Mouse (Mus musculus): Measurements from ENCODE around the gene Atp11c. TPM values are rescaled to one million over a fixed set of nuclear protein-coding genes. Genes with fewer than 3 reads are reported as not detected.

Atp11c gene
- polyA plus RNA-seq, 1 experiment = 4.1 TPM

DNA sequence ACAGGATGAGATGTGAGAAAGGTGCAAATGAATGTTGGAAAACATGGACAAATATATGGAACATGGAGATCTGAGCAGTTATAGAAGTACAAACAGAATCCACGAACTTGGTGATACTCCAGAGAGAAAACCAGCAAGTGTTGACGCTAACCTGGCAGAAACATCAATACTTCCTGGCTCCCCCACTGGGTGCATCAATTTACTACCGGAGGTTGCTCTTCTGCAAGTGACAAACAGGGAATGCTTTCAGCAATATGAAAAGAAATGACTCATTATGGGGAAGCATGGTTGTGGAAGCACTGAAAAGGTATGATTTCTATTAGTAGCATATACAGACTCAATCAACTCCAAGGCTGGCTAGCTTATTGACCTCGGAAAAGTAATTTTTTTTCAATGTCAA lies 198.2 kb downstream of the Atp11c start:
- 84% methylated on average over 4 of the region's 4 CpGs for WGBS
- DNase-seq = no peak

DNA sequence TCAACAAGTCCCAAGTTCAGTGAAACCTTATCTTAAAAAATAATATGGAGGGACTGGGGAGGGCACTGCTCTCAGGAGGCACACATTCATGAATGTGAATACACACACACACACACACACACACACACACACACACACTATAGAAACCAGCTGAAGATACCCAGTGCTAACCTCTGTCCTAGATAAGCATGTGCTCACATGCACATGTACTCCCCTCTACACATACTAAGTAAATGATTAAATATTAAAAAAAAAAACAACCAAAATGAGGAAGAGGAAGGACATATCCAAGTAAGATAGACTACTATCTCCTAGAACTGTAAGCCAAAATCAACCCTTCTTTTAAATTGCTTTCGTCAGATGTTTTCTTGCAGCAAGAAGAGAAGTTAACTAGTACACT lies 205.6 kb downstream of the Atp11c start:
- no peaks in the 10 kb centered on the region for H3K4me1 ChIP-seq (ENCODE audit: control insufficient read depth, insufficient read depth, low read length)
- whole genome bisulfite sequencing = 87% methylated on average over 1 of the region's 1 CpGs
- TF ChIP-seq POLR2A (IDR thresholded peaks at IDR 0.05; ENCODE audit: low read depth, low read length) = no peak
- no peak for TF ChIP-seq CTCF (conservative IDR thresholded peaks at IDR 0.05; ENCODE audit: insufficient read depth, insufficient read length, low read depth, low read length)
- no peak overlapping the region for H3K4me3 ChIP-seq (ENCODE audit: insufficient read depth, low read depth, low read length)
- no peak for DNase-seq
- H3K27ac ChIP-seq (ENCODE audit: insufficient read depth, low read depth, low read length) = no peak overlapping the region
- no peaks in the 10 kb centered on the region for H3K36me3 ChIP-seq (ENCODE audit: control insufficient read depth, insufficient read depth, low read length)
- H3K27me3 ChIP-seq (replicated peaks; ENCODE audit: control insufficient read depth, insufficient read depth, low read length) = no peaks in the 10 kb centered on the region

More for the DNA sequence above, 198.2 kb downstream of the Atp11c start:
- Histone ChIP-seq H3K27ac (ENCODE audit: insufficient read depth, low read depth, low read length) (no peak overlapping the region), H3K4me1 (ENCODE audit: control insufficient read depth, insufficient read depth, low read length) (no peaks in the 10 kb centered on the region), H3K4me3 (ENCODE audit: insufficient read depth, low read depth, low read length) (no peak overlapping the region), H3K36me3 (ENCODE audit: control insufficient read depth, insufficient read depth, low read length) (no peaks in the 10 kb centered on the region), H3K27me3 (replicated peaks; ENCODE audit: control insufficient read depth, insufficient read depth, low read length) (no peaks in the 10 kb centered on the region)
- TF ChIP-seq POLR2A (IDR thresholded peaks at IDR 0.05; ENCODE audit: low read depth, low read length) = no peak
- TF ChIP-seq CTCF (conservative IDR thresholded peaks at IDR 0.05; ENCODE audit: insufficient read depth, insufficient read length, low read depth, low read length) = no peak

GRCm38 (mm10) chrX:60381711-60382110 lies 210.8 kb downstream of the Atp11c start:
- 62% methylated on average over 2 of the region's 2 CpGs for WGBS
- no peaks in the 10 kb centered on the region for H3K27me3 ChIP-seq (replicated peaks; ENCODE audit: control insufficient read depth, insufficient read depth, low read length)
- no peaks in the 10 kb centered on the region for H3K4me1 ChIP-seq (ENCODE audit: control insufficient read depth, insufficient read depth, low read length)
- TF ChIP-seq CTCF (conservative IDR thresholded peaks at IDR 0.05; ENCODE audit: insufficient read depth, insufficient read length, low read depth, low read length) (no peak), POLR2A (IDR thresholded peaks at IDR 0.05; ENCODE audit: low read depth, low read length) (no peak)
- no peak overlapping the region for H3K27ac ChIP-seq (ENCODE audit: insufficient read depth, low read depth, low read length)
- DNase-seq = no peak
- no peaks in the 10 kb centered on the region for H3K36me3 ChIP-seq (ENCODE audit: control insufficient read depth, insufficient read depth, low read length)
- H3K4me3 ChIP-seq (ENCODE audit: insufficient read depth, low read depth, low read length) = no peak overlapping the region

- TF ChIP-seq POLR2A (IDR thresholded peaks at IDR 0.05; ENCODE audit: low read depth, low read length) (no peak), CTCF (conservative IDR thresholded peaks at IDR 0.05; ENCODE audit: insufficient read depth, insufficient read length, low read depth, low read length) (no peak)
- peak; percentile 15 for DNase-seq
- Histone ChIP-seq H3K4me3 (ENCODE audit: insufficient read depth, low read depth, low read length) (no peak overlapping the region), H3K27ac (ENCODE audit: insufficient read depth, low read depth, low read length) (no peak overlapping the region), H3K4me1 (ENCODE audit: control insufficient read depth, insufficient read depth, low read length) (no peaks in the 10 kb centered on the region), H3K36me3 (ENCODE audit: control insufficient read depth, insufficient read depth, low read length) (no peaks in the 10 kb centered on the region), H3K27me3 (replicated peaks; ENCODE audit: control insufficient read depth, insufficient read depth, low read length) (no peaks in the 10 kb centered on the region)
These were observed 212.1 kb downstream of the Atp11c start for GRCm38 (mm10) chrX:60380386-60380785.

- no peaks in the 10 kb centered on the region for H3K4me1 ChIP-seq (ENCODE audit: control insufficient read depth, insufficient read depth, low read length)
- WGBS = 86% methylated on average over 1 of the region's 1 CpGs
- H3K36me3 ChIP-seq (ENCODE audit: control insufficient read depth, insufficient read depth, low read length) = no peaks in the 10 kb centered on the region
- no peak for TF ChIP-seq CTCF (conservative IDR thresholded peaks at IDR 0.05; ENCODE audit: insufficient read depth, insufficient read length, low read depth, low read length)
- no peak for TF ChIP-seq POLR2A (IDR thresholded peaks at IDR 0.05; ENCODE audit: low read depth, low read length)
- no peaks in the 10 kb centered on the region for H3K27me3 ChIP-seq (replicated peaks; ENCODE audit: control insufficient read depth, insufficient read depth, low read length)
- H3K27ac ChIP-seq (ENCODE audit: insufficient read depth, low read depth, low read length) = no peak overlapping the region
- DNase-seq = peak; percentile 5
- H3K4me3 ChIP-seq (ENCODE audit: insufficient read depth, low read depth, low read length) = no peak overlapping the region
These were observed 243.8 kb downstream of the Atp11c start for GRCm38 (mm10) chrX:60348741-60349140.

DNA sequence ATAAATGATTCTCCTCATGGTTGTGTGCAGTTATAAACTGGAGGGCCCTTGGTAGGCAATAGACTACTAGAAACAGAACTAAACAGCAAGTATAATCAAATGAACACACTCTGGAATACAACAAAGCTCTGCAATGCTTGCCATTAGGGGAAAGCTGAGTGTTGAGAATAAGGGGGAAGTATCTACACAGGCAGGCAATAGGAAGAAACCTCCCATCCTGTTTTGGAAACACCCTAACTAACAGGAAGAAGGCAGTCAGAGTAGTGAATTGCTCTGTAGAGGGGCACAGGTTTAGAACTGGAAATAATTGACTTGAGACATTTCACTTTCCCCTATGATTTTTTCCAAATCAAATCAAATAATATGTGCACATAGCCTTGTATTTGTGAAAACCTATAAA lies 247.1 kb downstream of the Atp11c start:
- H3K4me3 ChIP-seq (ENCODE audit: insufficient read depth, low read depth, low read length) = no peak overlapping the region
- peak; percentile 31 for DNase-seq
- H3K27ac ChIP-seq (ENCODE audit: insufficient read depth, low read depth, low read length) = no peak overlapping the region
- TF ChIP-seq POLR2A (IDR thresholded peaks at IDR 0.05; ENCODE audit: low read depth, low read length) (no peak), CTCF (conservative IDR thresholded peaks at IDR 0.05; ENCODE audit: insufficient read depth, insufficient read length, low read depth, low read length) (no peak)
- no peaks in the 10 kb centered on the region for H3K36me3 ChIP-seq (ENCODE audit: control insufficient read depth, insufficient read depth, low read length)
- no peaks in the 10 kb centered on the region for H3K27me3 ChIP-seq (replicated peaks; ENCODE audit: control insufficient read depth, insufficient read depth, low read length)
- no peaks in the 10 kb centered on the region for H3K4me1 ChIP-seq (ENCODE audit: control insufficient read depth, insufficient read depth, low read length)

DNA sequence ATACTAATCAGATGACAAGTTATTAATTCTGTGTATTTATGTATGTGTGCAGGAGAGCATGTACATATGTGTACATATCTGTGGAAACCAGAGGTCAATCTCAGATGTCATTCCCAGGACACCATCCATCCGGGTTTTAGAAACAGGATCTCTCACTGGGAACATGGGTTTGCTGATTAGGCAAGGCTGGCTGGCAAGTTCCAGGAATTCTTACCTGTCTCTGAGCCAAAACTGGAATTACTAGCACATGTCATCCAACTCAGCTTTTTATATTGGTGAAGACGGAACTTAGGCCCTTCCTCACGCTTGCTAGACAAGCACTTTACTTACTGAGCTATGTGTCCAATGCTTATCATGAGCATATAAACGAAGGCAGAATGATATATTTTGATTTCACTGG lies 247.5 kb downstream of the Atp11c start:
- no peak for TF ChIP-seq CTCF (conservative IDR thresholded peaks at IDR 0.05; ENCODE audit: insufficient read depth, insufficient read length, low read depth, low read length)
- TF ChIP-seq POLR2A (IDR thresholded peaks at IDR 0.05; ENCODE audit: low read depth, low read length) = no peak
- no peaks in the 10 kb centered on the region for H3K27me3 ChIP-seq (replicated peaks; ENCODE audit: control insufficient read depth, insufficient read depth, low read length)
- H3K4me1 ChIP-seq (ENCODE audit: control insufficient read depth, insufficient read depth, low read length) = no peaks in the 10 kb centered on the region
- no peaks in the 10 kb centered on the region for H3K36me3 ChIP-seq (ENCODE audit: control insufficient read depth, insufficient read depth, low read length)
- peak overlapping the region; percentile 38 for H3K27ac ChIP-seq (ENCODE audit: insufficient read depth, low read depth, low read length)
- peak; percentile 69 for DNase-seq
- H3K4me3 ChIP-seq (ENCODE audit: insufficient read depth, low read depth, low read length) = no peak overlapping the region
- WGBS = 34% methylated on average over 4 of the region's 4 CpGs

DNA sequence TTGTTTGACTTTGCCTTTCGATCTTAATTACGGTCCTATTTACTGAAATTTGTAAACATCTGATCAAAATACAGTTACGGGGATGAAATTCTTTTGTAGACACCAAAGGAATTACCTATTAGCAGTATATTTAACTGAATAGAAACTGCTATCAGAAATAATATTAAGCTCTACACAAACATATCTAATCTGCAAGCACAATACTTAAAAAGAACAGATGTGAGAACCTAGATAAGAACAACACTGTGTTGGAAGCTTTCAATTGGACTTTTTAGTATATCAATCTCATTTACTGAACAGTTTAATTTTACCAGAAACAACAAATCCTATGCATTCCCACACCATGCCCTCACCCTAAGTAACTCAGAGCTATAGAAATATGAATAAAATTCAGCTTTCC lies 262.8 kb downstream of the Atp11c start:
- no peak for DNase-seq
- no peaks in the 10 kb centered on the region for H3K36me3 ChIP-seq (ENCODE audit: control insufficient read depth, insufficient read depth, low read length)
- H3K4me1 ChIP-seq (ENCODE audit: control insufficient read depth, insufficient read depth, low read length) = no peaks in the 10 kb centered on the region
- 97% methylated on average over 3 of the region's 3 CpGs for WGBS
- H3K4me3 ChIP-seq (ENCODE audit: insufficient read depth, low read depth, low read length) = no peak overlapping the region
- H3K27me3 ChIP-seq (replicated peaks; ENCODE audit: control insufficient read depth, insufficient read depth, low read length) = no peaks in the 10 kb centered on the region
- TF ChIP-seq POLR2A (IDR thresholded peaks at IDR 0.05; ENCODE audit: low read depth, low read length) = no peak
- TF ChIP-seq CTCF (conservative IDR thresholded peaks at IDR 0.05; ENCODE audit: insufficient read depth, insufficient read length, low read depth, low read length) = no peak
- H3K27ac ChIP-seq (ENCODE audit: insufficient read depth, low read depth, low read length) = no peak overlapping the region
